Comparison of ENCODE assay signal across 32 mouse cellular contexts in genomic region chr7:127698986-127699385, GRCm38 (mm10). TPM values are rescaled to one million over a fixed set of nuclear protein-coding genes. Genes with fewer than 3 reads are reported as not detected.
DNase-seq lines count a peak whose midpoint lies in the region; TF ChIP-seq lines count a peak whose summit lies in the region.
"Had no signal": no experiment of that assay in that cellular context is flagged by ENCODE, and none has a peak within 500 bp of the region (broad histone marks: within the 10 kb centered on the region; RNA-seq: fewer than 3 reads in every experiment).

No protein-coding gene starts in this region.

- H3ac ChIP-seq in C2C12 (ENCODE audit: control insufficient read depth, insufficient read length, low read depth) = no peak overlapping the region

- TF ChIP-seq POLR2A in lung, adult 2 months (IDR thresholded peaks at IDR 0.05; ENCODE audit: borderline replicate concordance, extremely low read depth, low read depth, low read length) = no peak

- no peaks in the 10 kb centered on the region for H3K79me3 ChIP-seq in C2C12 (ENCODE audit: low read depth)

- peaks cover 2% of the 10 kb centered on the region; the same call in 1 of the 2 replicates for H3K4me1 ChIP-seq in lung, adult 2 months (ENCODE audit: control insufficient read depth, insufficient read depth, low read length)
- H3K4me1 ChIP-seq: forebrain, embryonic 10.5 days; hindbrain, embryonic 15.5 days; limb, embryonic 13.5 days; neural tube, embryonic 13.5 days had no signal

- no peaks in the 10 kb centered on the region for H3K79me2 ChIP-seq in C2C12 (ENCODE audit: control insufficient read depth, insufficient read depth)

- WGBS in lung, adult 2 months = 79% methylated on average over 6 of the region's 6 CpGs

- peaks cover 14% of the 10 kb centered on the region for H3K36me3 ChIP-seq in C2C12 (ENCODE audit: control insufficient read depth, insufficient read depth)

- TF ChIP-seq CTCF in C2C12 (IDR thresholded peaks at IDR 0.05; ENCODE audit: control insufficient read depth, insufficient read depth, insufficient read length) = no peak
- TF ChIP-seq CTCF in lung, adult 2 months (IDR thresholded peaks at IDR 0.05; ENCODE audit: insufficient read depth, low read length) = no peak

- H3K4me3 ChIP-seq in C2C12 (ENCODE audit: insufficient read depth, poor library complexity, severe bottlenecking) = no peak overlapping the region
- H3K4me3 ChIP-seq in lung, adult 2 months (replicated peaks; ENCODE audit: extremely low read depth, low read depth, low read length) = no peak overlapping the region
- H3K4me3 ChIP-seq: embryonic facial prominence, embryonic 10.5 days; forebrain, embryonic 10.5 days; hindbrain, embryonic 15.5 days; limb, embryonic 13.5 days; liver, embryonic 13.5 days; neural tube, embryonic 13.5 days had no signal

- peak; percentile 40 to 54 for DNase-seq in cerebellum, adult 18-20 months
- no peak for DNase-seq in cerebellum, adult 9-11 months
- peak; percentile 64 for DNase-seq in heart, adult 11 months
- no peak for DNase-seq in heart, adult 8-10 months (ENCODE audit: low spot score)
- peak; percentile 65 to 73 for DNase-seq in adrenal gland, postnatal 36 days
- no peak for DNase-seq in natural killer cell, adult 2 months (ENCODE audit: low spot score in 2 of 2)
- no peak for DNase-seq in lung, adult 2 months
- DNase-seq: B cell, adult 2 months; forebrain, postnatal 0 days; kidney, adult 8-10 months; kidney, postnatal 10 days; liver, embryonic 13.5 days; lung, embryonic 14.5 days; lung, postnatal 4 days; midbrain, embryonic 14.5 days had no signal

- H3K27me3 ChIP-seq in C2C12 (ENCODE audit: control insufficient read depth, insufficient read depth, insufficient read length) = no peaks in the 10 kb centered on the region
- H3K27me3 ChIP-seq: hindbrain, embryonic 15.5 days; limb, embryonic 13.5 days; liver, embryonic 13.5 days; neural tube, embryonic 13.5 days had no signal

TF ChIP-seq in C2C12, 6 proteins besides CTCF, POLR2A, EP300 and RAD21:
- TF ChIP-seq USF1 (IDR thresholded peaks at IDR 0.05; ENCODE audit: low read depth) = peak; percentile 65
- TF ChIP-seq FOSL1 (IDR thresholded peaks at IDR 0.05; ENCODE audit: insufficient read depth, low read length, poor library complexity, severe bottlenecking) = no peak

RNA-seq across cellular contexts. Expression of gene Bcl7c, which starts 9.7 kb away (rescaled TPM):
- total RNA-seq in heart, adult 8-10 months (2022) = 10 to 100 TPM; 37.6 to 44.6 (median 41.4) TPM
- 132 TPM for polyA plus RNA-seq in C2C12 (2012; fragmentation: generic; extraction: Trizol)
- 100 to 1,000 TPM in 1 of 2 experiments, 10 to 100 TPM in 1; 63.6 to 103 TPM for total RNA-seq in adrenal gland, postnatal 36 days (2021)
- polyA plus RNA-seq in lung, adult 2 months (2012; rRNA removed) = 22.0 and 26.8 TPM in 2 replicates

RNA-seq across cellular contexts. Expression of gene Ctf1, which starts 13.6 kb away (rescaled TPM):
- 10 to 100 TPM in 3 of 4 experiments, 1 to 10 TPM in 1; 9.4 to 12.3 (median 10.2) TPM for total RNA-seq in heart, adult 8-10 months (2022)
- 9.2 TPM for polyA plus RNA-seq in C2C12 (2012; fragmentation: generic; extraction: Trizol)
- 1 to 10 TPM; 3.2 to 4.2 TPM for total RNA-seq in adrenal gland, postnatal 36 days (2021)
- polyA plus RNA-seq in lung, adult 2 months (2012; rRNA removed) = 20.1 and 21.1 TPM in 2 replicates
- polyA plus RNA-seq: activated CD4-positive, CD25-positive, alpha-beta regulatory T cell, adult 4 months had no signal

RNA-seq across cellular contexts. Expression of gene Ctf2, which starts 33.0 kb away (rescaled TPM):
- total RNA-seq in heart, adult 8-10 months (2022) = not detected
- 0.13 TPM for polyA plus RNA-seq in C2C12 (2012; fragmentation: generic; extraction: Trizol)
- not detected for total RNA-seq in adrenal gland, postnatal 36 days (2021)
- polyA plus RNA-seq in lung, adult 2 months (2012; rRNA removed) = not detected in 2 replicates
- total RNA-seq: forebrain, postnatal 0 days; gastrocnemius, adult 18-20 months; hematopoietic stem cell, adult 5-6 weeks; left cerebral cortex, postnatal 14 days; megakaryocyte-erythroid progenitor cell, adult 5-6 weeks had no signal
- polyA plus RNA-seq: activated CD4-positive, CD25-positive, alpha-beta regulatory T cell, adult 4 months; cortical plate, adult 2 months; forebrain, postnatal 0 days; gonadal fat pad, adult 2 months; heart, embryonic 11.5 days; heart, postnatal 0 days; lung, embryonic 14.5 days; neural tube, embryonic 13.5 days; small intestine, adult 2 months; urinary bladder, adult 2 months had no signal

RNA-seq across cellular contexts. Expression of gene Fbxl19, which starts 45.4 kb away (rescaled TPM):
- total RNA-seq in heart, adult 8-10 months (2022) = 1 to 10 TPM; 1.9 to 4.9 (median 3.2) TPM
- polyA plus RNA-seq in C2C12 (2012; fragmentation: generic; extraction: Trizol) = 26.9 TPM
- total RNA-seq in adrenal gland, postnatal 36 days (2021) = 10 to 100 TPM; 13.1 to 13.7 TPM
- polyA plus RNA-seq in lung, adult 2 months (2012; rRNA removed) = 25.9 and 27.3 TPM in 2 replicates

Comparison
In these comparisons a context has a peak if more than half of its experiments do, and no peak if none do; other contexts are left out.
1. DNase-seq: peak in cerebellum, adult 18-20 months (2 of 2), heart, adult 11 months (single experiment) and adrenal gland, postnatal 36 days (2 of 2); none in cerebellum, adult 9-11 months (single experiment), heart, adult 8-10 months (single experiment), natural killer cell, adult 2 months (0 of 2) and lung, adult 2 months (single experiment).